Mouse (Mus musculus) ES-E14 (cell line): ENCODE data around the gene Mcm6. TPM values are rescaled to one million over a fixed set of nuclear protein-coding genes. Genes with fewer than 3 reads are reported as not detected.
A peak's percentile ranks its signal among the peaks of the same experiment; 100 is the strongest.

Experiments used
- DNase-seq: peaks from one replicate; pipeline ENCODE4 v3.0.0-alpha.2; 2013; ENCODE audit warnings: low read depth, low spot score
- H3K27ac ChIP-seq: 2 replicates; pipeline ENCODE4 v1.5.1; 2012; ENCODE audit warnings: low read depth, mild to moderate bottlenecking, low read length, moderate library complexity, mixed read lengths; ENCODE audit not compliant: poor library complexity, insufficient read depth, severe bottlenecking
- H3K36me3 ChIP-seq: 2 replicates; pipeline ENCODE4 v1.6.1; 2012; ENCODE audit warnings: mild to moderate bottlenecking, low read length, moderate library complexity, mixed read lengths; ENCODE audit not compliant: control insufficient read depth, poor library complexity, insufficient read depth, severe bottlenecking
- H3K4me1 ChIP-seq, 2 experiments: fragments of 150-350 bp in 1 of 2; sonication (generic) in 1 of 2; 2 replicates each; pipeline ENCODE4 v1.6.1; 2012; ENCODE audit warnings: low read length in 2 of 2, mild to moderate bottlenecking in 1 of 2, mixed read lengths in 1 of 2; ENCODE audit not compliant: control insufficient read depth in 2 of 2, insufficient read depth in 2 of 2, poor library complexity in 1 of 2
- H3K4me3 ChIP-seq, 2 experiments: fragments of 150-350 bp in 1 of 2; sonication (generic) in 1 of 2; 2 replicates each; pipeline ENCODE4 v1.5.1; 2012; ENCODE audit warnings: low read length in 2 of 2, low read depth in 1 of 2, mild to moderate bottlenecking in 1 of 2, mixed read lengths in 1 of 2; ENCODE audit not compliant: insufficient read depth in 1 of 2, poor library complexity in 1 of 2, severe bottlenecking in 1 of 2
- H3K9ac ChIP-seq: 2 replicates; pipeline ENCODE4 v1.6.1; 2012; ENCODE audit warnings: low read depth, mild to moderate bottlenecking, low read length, mixed read lengths; ENCODE audit not compliant: poor library complexity, insufficient read depth, severe bottlenecking
- H3K9me3 ChIP-seq: fragments of 150-350 bp; sonication (generic); 2 replicates; pipeline ENCODE4 v1.6.1; 2012; ENCODE audit warnings: low read depth, mild to moderate bottlenecking, low read length; ENCODE audit not compliant: control insufficient read depth, insufficient read depth
- HCFC1 ChIP-seq: IDR thresholded peaks from 2 replicates; pipeline ENCODE4 v1.6.1; 2012; ENCODE audit warnings: low read length, inconsistent platforms, borderline replicate concordance; ENCODE audit not compliant: insufficient read depth
- MAFK ChIP-seq: IDR thresholded peaks from 2 replicates; pipeline ENCODE4 v1.6.1; 2014; ENCODE audit warnings: mild to moderate bottlenecking, low read depth, low read length, inconsistent platforms; ENCODE audit not compliant: insufficient read depth
- ZNF384 ChIP-seq: IDR thresholded peaks from 2 replicates; pipeline ENCODE4 v1.6.1; 2012; ENCODE audit warnings: low read depth, low read length, inconsistent platforms
- in situ Hi-C, 2 experiments: fragments of 600-800 bp; cut with MboI; formaldehyde crosslinking; loops; one replicate each; pipeline ENCODE4 v1.15.1; 2025; ENCODE audit warnings: low sequenced_read_pairs in 2 of 2, inconsistent platforms in 1 of 2; ENCODE audit not compliant: unreplicated experiment in 2 of 2
- total RNA-seq: library from RNA; depleted of rRNA; stranded (reverse); fragments of 300-350 nt; gene quantifications from 2 replicates; pipeline ENCODE4 v1.2.3, GENCODE M21; 2012; rRNA removed

Mcm6 gene
- total RNA-seq, 1 experiment, result 172 TPM

DNA sequence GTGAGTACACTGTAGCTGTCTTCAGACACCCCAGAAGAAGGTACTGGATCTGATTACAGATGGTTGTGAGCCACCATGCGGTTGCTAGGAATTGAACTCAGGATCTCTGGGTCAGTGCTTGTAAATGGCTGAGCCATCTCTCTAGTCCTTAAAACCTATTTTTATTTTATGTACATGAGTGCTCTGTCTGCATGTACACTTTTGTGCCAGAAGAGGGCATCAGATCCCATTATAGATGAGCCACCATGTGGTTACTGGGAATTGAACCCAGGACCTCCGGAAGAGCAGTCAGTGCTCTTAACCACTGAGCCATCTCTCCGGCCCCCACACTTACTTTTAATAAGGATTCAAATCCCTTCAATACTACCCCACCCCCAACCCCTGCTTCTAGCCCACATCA is 76.5 kb downstream of the Mcm6 start:
- H3K9ac ChIP-seq, result no peak overlapping the region
- no peak overlapping the region for H3K4me3 ChIP-seq
- no peaks in the 10 kb centered on the region for H3K4me1 ChIP-seq
- H3K9me3 ChIP-seq, result no peaks in the 10 kb centered on the region
- H3K27ac ChIP-seq, result no peak overlapping the region
- no peak for DNase-seq
- TF ChIP-seq ZNF384 (no peak), MAFK (no peak), HCFC1 (no peak)
- peaks cover under 1% of the 10 kb centered on the region; the same call in 1 of the 2 replicates for H3K36me3 ChIP-seq
- in situ Hi-C loops, result loop anchor here (10.0 to 25.0 kb wide), 2 partner anchors 542 to 554 kb away; no protein-coding TSS in a partner anchor

DNA sequence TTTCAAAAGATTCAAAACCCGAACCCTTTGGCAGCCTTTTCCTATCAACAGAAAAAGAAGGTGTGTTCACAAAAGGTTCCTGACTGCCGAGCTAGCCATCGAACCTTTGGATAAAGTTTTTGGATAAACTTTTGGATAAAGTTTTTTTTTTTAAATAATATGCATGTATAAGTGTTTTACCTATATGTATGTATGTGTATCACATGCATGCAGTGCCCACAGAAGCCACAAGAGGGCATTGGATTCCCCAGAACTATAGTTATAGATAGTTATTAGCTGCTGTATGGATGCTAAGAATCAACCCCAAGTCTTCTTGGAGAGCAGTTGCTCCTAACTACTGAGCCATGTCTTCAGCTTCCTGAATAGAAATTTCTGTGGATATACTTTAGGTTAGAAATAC is 77.7 kb downstream of the Mcm6 start:
- Histone ChIP-seq H3K9me3 (no peaks in the 10 kb centered on the region), H3K4me1 (no peaks in the 10 kb centered on the region), H3K9ac (no peak overlapping the region), H3K4me3 (no peak overlapping the region), H3K36me3 (peaks cover 4% of the 10 kb centered on the region), H3K27ac (no peak overlapping the region)
- in situ Hi-C loops, result loop anchor here (10.0 to 25.0 kb wide), 2 partner anchors 543 to 556 kb away; no protein-coding TSS in a partner anchor
- DNase-seq, result no peak
- TF ChIP-seq MAFK (no peak), ZNF384 (0 out of 2 replicates have a peak, but pooled peaks have one; percentile 14)

Other genes starting within 250 kb of the Mcm6 start
- 44.0 and 50.2 TPM in 2 replicates for gene Ubxn4, start 115.7 kb downstream of the Mcm6 start, total RNA-seq
- gene Lct, start 31.3 kb downstream of the Mcm6 start, total RNA-seq, result 0.18 and 0.32 TPM in 2 replicates
- 57.3 and 85.9 TPM in 2 replicates for gene Dars, start 57.7 kb upstream of the Mcm6 start, total RNA-seq
- gene Cxcr4, start 232.6 kb upstream of the Mcm6 start, total RNA-seq, result 1.5 and 2.6 TPM in 2 replicates